Mouse (Mus musculus): ENCODE results near the gene Wdr82.

DNA sequence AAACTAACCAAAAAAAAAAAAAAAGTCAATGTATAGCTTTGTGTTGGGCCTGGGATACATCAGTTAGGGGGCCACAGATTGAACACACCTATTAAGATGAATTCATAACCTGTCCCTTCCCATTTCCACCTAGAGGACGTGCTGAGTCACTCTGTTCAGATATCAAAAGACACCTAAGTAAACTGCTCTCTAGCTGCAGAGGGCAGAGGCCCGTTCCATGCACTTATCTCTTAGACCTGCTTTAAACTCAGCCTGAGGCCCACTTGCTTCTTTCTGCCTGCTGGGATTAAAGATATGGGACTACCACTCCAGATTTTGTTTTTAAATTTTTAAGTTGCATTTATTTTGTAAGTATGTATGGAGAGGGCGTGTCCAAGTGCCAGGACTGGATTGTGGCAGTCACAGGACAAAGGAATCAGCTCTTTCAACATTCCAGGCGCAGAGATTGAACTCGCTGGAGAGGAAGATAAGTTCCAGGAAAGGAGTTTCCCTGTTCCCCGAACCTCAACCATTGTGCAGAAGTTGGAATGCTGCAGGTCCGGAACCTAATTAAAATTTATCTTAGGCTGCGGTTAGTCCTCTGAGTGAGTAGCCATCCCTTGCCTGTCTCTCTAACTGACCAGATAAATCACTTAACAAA is 57.2 kb downstream of the Wdr82 start:
- no peak for TF ChIP-seq CTCF (IDR thresholded peaks at IDR 0.05; ENCODE audit: control insufficient read depth, insufficient read depth, insufficient read length)
- TF ChIP-seq USF1 (IDR thresholded peaks at IDR 0.05; ENCODE audit: low read depth): no peak
- TF ChIP-seq MAX (IDR thresholded peaks at IDR 0.05): no peak
- no peak for TF ChIP-seq MYOG (IDR thresholded peaks at IDR 0.05; ENCODE audit: control insufficient read depth, extremely low read depth, insufficient read length)
- TF ChIP-seq CEBPB (IDR thresholded peaks at IDR 0.05; ENCODE audit: low read depth): no peak
